Mouse (Mus musculus): ENCODE measurements around the gene Ppard. TPM values are rescaled to one million over a fixed set of nuclear protein-coding genes. Genes with fewer than 3 reads are reported as not detected.

Gene Ppard
- polyA plus RNA-seq, 1 experiment: 132 TPM

GRCm38 (mm10) chr17:28237362-28237761 is 4.9 kb downstream of the Ppard start:
- peaks cover 83% of the 10 kb centered on the region for H3K36me3 ChIP-seq (replicated peaks; ENCODE audit: low read length)
- TF ChIP-seq FLI1 (IDR thresholded peaks at IDR 0.05; ENCODE audit: low read length): no peak
- no peak for TF ChIP-seq GATA1 (IDR thresholded peaks at IDR 0.05; ENCODE audit: borderline replicate concordance, low read length)
- H3K27me3 ChIP-seq (replicated peaks): no peaks in the 10 kb centered on the region
- H3K4me3 ChIP-seq (replicated peaks): peak overlapping the region; percentile 80
- peaks cover 86% of the 10 kb centered on the region for H3K4me1 ChIP-seq
- no peaks in the 10 kb centered on the region for H3K9me3 ChIP-seq

GRCm38 (mm10) chr17:28237874-28238273 is 5.4 kb downstream of the Ppard start:
- peaks cover 88% of the 10 kb centered on the region for H3K36me3 ChIP-seq (replicated peaks; ENCODE audit: low read length)
- no peaks in the 10 kb centered on the region for H3K27me3 ChIP-seq (replicated peaks)
- H3K4me1 ChIP-seq: peaks cover 91% of the 10 kb centered on the region
- H3K9me3 ChIP-seq: no peaks in the 10 kb centered on the region
- TF ChIP-seq GATA1 (IDR thresholded peaks at IDR 0.05; ENCODE audit: borderline replicate concordance, low read length) (no peak), FLI1 (IDR thresholded peaks at IDR 0.05; ENCODE audit: low read length) (no peak)
- H3K4me3 ChIP-seq (replicated peaks): peak overlapping the region; percentile 65

- H3K27me3 ChIP-seq (replicated peaks): no peaks in the 10 kb centered on the region
- TF ChIP-seq FLI1 (IDR thresholded peaks at IDR 0.05; ENCODE audit: low read length) (no peak), GATA1 (IDR thresholded peaks at IDR 0.05; ENCODE audit: borderline replicate concordance, low read length) (no peak)
- H3K36me3 ChIP-seq (replicated peaks; ENCODE audit: low read length): peaks cover 99% of the 10 kb centered on the region
- no peaks in the 10 kb centered on the region for H3K9me3 ChIP-seq
- no peak overlapping the region for H3K4me3 ChIP-seq (replicated peaks)
- H3K4me1 ChIP-seq: peaks cover 100% of the 10 kb centered on the region
Measured at GRCm38 (mm10) chr17:28240846-28241245, 8.3 kb downstream of the Ppard start.

GRCm38 (mm10) chr17:28242296-28242695 is 9.8 kb downstream of the Ppard start:
- TF ChIP-seq GATA1 (IDR thresholded peaks at IDR 0.05; ENCODE audit: borderline replicate concordance, low read length) (no peak), FLI1 (IDR thresholded peaks at IDR 0.05; ENCODE audit: low read length) (no peak)
- H3K4me3 ChIP-seq (replicated peaks): no peak overlapping the region
- peaks cover 100% of the 10 kb centered on the region for H3K4me1 ChIP-seq
- H3K9me3 ChIP-seq: no peaks in the 10 kb centered on the region
- no peaks in the 10 kb centered on the region for H3K27me3 ChIP-seq (replicated peaks)
- peaks cover 96% of the 10 kb centered on the region for H3K36me3 ChIP-seq (replicated peaks; ENCODE audit: low read length)

- H3K4me1 ChIP-seq: peaks cover 100% of the 10 kb centered on the region
- peak overlapping the region; percentile 74 for H3K4me3 ChIP-seq (replicated peaks)
- peaks cover 90% of the 10 kb centered on the region for H3K36me3 ChIP-seq (replicated peaks; ENCODE audit: low read length)
- no peaks in the 10 kb centered on the region for H3K27me3 ChIP-seq (replicated peaks)
- no peaks in the 10 kb centered on the region for H3K9me3 ChIP-seq
- TF ChIP-seq GATA1 (IDR thresholded peaks at IDR 0.05; ENCODE audit: borderline replicate concordance, low read length) (no peak), FLI1 (IDR thresholded peaks at IDR 0.05; ENCODE audit: low read length) (no peak)
Measured at GRCm38 (mm10) chr17:28244214-28244613, 11.7 kb downstream of the Ppard start.

- no peak overlapping the region for H3K4me3 ChIP-seq (replicated peaks)
- H3K4me1 ChIP-seq: peaks cover 100% of the 10 kb centered on the region
- H3K36me3 ChIP-seq (replicated peaks; ENCODE audit: low read length): peaks cover 90% of the 10 kb centered on the region
- H3K27me3 ChIP-seq (replicated peaks): no peaks in the 10 kb centered on the region
- TF ChIP-seq GATA1 (IDR thresholded peaks at IDR 0.05; ENCODE audit: borderline replicate concordance, low read length): no peak
- no peak for TF ChIP-seq FLI1 (IDR thresholded peaks at IDR 0.05; ENCODE audit: low read length)
- H3K9me3 ChIP-seq: no peaks in the 10 kb centered on the region
Measured at GRCm38 (mm10) chr17:28244714-28245113, 12.2 kb downstream of the Ppard start.

GRCm38 (mm10) chr17:28246640-28247039 is 14.1 kb downstream of the Ppard start:
- no peak for TF ChIP-seq GATA1 (IDR thresholded peaks at IDR 0.05; ENCODE audit: borderline replicate concordance, low read length)
- no peak for TF ChIP-seq FLI1 (IDR thresholded peaks at IDR 0.05; ENCODE audit: low read length)
- peaks cover 90% of the 10 kb centered on the region for H3K36me3 ChIP-seq (replicated peaks; ENCODE audit: low read length)
- H3K4me1 ChIP-seq: peaks cover 100% of the 10 kb centered on the region

GRCm38 (mm10) chr17:28247613-28248012 is 15.1 kb downstream of the Ppard start:
- peaks cover 100% of the 10 kb centered on the region for H3K4me1 ChIP-seq
- no peaks in the 10 kb centered on the region for H3K9me3 ChIP-seq
- H3K27me3 ChIP-seq (replicated peaks): no peaks in the 10 kb centered on the region
- H3K36me3 ChIP-seq (replicated peaks; ENCODE audit: low read length): peaks cover 90% of the 10 kb centered on the region
- H3K4me3 ChIP-seq (replicated peaks): peak overlapping the region; percentile 90
- TF ChIP-seq FLI1 (IDR thresholded peaks at IDR 0.05; ENCODE audit: low read length) (peak; percentile 62), GATA1 (IDR thresholded peaks at IDR 0.05; ENCODE audit: borderline replicate concordance, low read length) (no peak)

More at GRCm38 (mm10) chr17:28246640-28247039, 14.1 kb downstream of the Ppard start:
- no peaks in the 10 kb centered on the region for H3K27me3 ChIP-seq (replicated peaks)
- no peaks in the 10 kb centered on the region for H3K9me3 ChIP-seq
- H3K4me3 ChIP-seq (replicated peaks): peak overlapping the region; percentile 90

GRCm38 (mm10) chr17:28249062-28249461 is 16.6 kb downstream of the Ppard start:
- Histone ChIP-seq H3K4me3 (replicated peaks) (peak overlapping the region; percentile 39), H3K27me3 (replicated peaks) (no peaks in the 10 kb centered on the region), H3K4me1 (peaks cover 100% of the 10 kb centered on the region), H3K36me3 (replicated peaks; ENCODE audit: low read length) (peaks cover 87% of the 10 kb centered on the region), H3K9me3 (no peaks in the 10 kb centered on the region)
- TF ChIP-seq GATA1 (IDR thresholded peaks at IDR 0.05; ENCODE audit: borderline replicate concordance, low read length): no peak
- TF ChIP-seq FLI1 (IDR thresholded peaks at IDR 0.05; ENCODE audit: low read length): no peak

GRCm38 (mm10) chr17:28251579-28252280 is 19.2 kb downstream of the Ppard start:
- Histone ChIP-seq H3K36me3 (replicated peaks; ENCODE audit: low read length) (peaks cover 74% of the 10 kb centered on the region), H3K4me1 (peaks cover 100% of the 10 kb centered on the region)
- TF ChIP-seq FLI1 (IDR thresholded peaks at IDR 0.05; ENCODE audit: low read length): no peak
- no peak for TF ChIP-seq GATA1 (IDR thresholded peaks at IDR 0.05; ENCODE audit: borderline replicate concordance, low read length)

More at GRCm38 (mm10) chr17:28251579-28252280, 19.2 kb downstream of the Ppard start:
- Histone ChIP-seq H3K27me3 (replicated peaks) (no peaks in the 10 kb centered on the region), H3K9me3 (no peaks in the 10 kb centered on the region), H3K4me3 (replicated peaks) (peak overlapping the region; percentile 71)

Measured in megakaryocyte, embryonic 14.5 days (primary cell).